ENCODE assay signal across 8 mouse cellular contexts in genomic region chr5:52833005-52833404, GRCm38 (mm10). TPM values are rescaled to one million over a fixed set of nuclear protein-coding genes. Genes with fewer than 3 reads are reported as not detected.
DNase-seq lines count a peak whose midpoint lies in the region; ATAC-seq and TF ChIP-seq lines count a peak whose summit lies in the region.

No protein-coding gene starts in this region.

- no peaks in the 10 kb centered on the region for H3K9me3 ChIP-seq in E14TG2a.4 (ENCODE audit: low read length)
- no peaks in the 10 kb centered on the region for H3K9me3 ChIP-seq in hindbrain, postnatal 0 days (ENCODE audit: low read length)
- H3K9me3 ChIP-seq in lung, embryonic 16.5 days (ENCODE audit: control insufficient read depth, low read length), result no peaks in the 10 kb centered on the region
- no peaks in the 10 kb centered on the region for H3K9me3 ChIP-seq in stomach, postnatal 0 days (ENCODE audit: control insufficient read depth, low read length)

- TF ChIP-seq CTCF in E14TG2a.4 (conservative IDR thresholded peaks at IDR 0.05; ENCODE audit: low read length), result no peak
- TF ChIP-seq CTCF in embryonic fibroblast, embryonic 13.5 days (IDR thresholded peaks at IDR 0.05; ENCODE audit: borderline replicate concordance, insufficient read depth, low read length), result no peak
- TF ChIP-seq CTCF in hindbrain, postnatal 0 days (IDR thresholded peaks at IDR 0.05; ENCODE audit: low read depth), result no peak
- TF ChIP-seq CTCF in stomach, postnatal 0 days (IDR thresholded peaks at IDR 0.05; ENCODE audit: low read depth), result no peak

- no peak for TF ChIP-seq EP300 in stomach, postnatal 0 days (optimal IDR thresholded peaks at IDR 0.05)

- 0 out of 2 replicates have a peak overlapping the region, but pooled peaks have one; percentile 77 for H3K9ac ChIP-seq in hindbrain, postnatal 0 days (replicated peaks; ENCODE audit: low read length)
- H3K9ac ChIP-seq in lung, embryonic 16.5 days (ENCODE audit: low read length), result peak overlapping the region; percentile 66
- 0 out of 2 replicates have a peak overlapping the region, but pooled peaks have one; percentile 36 for H3K9ac ChIP-seq in stomach, postnatal 0 days (ENCODE audit: low read length)

- H3K4me1 ChIP-seq in E14TG2a.4 (replicated peaks; ENCODE audit: low read depth, low read length), result peaks cover 23% of the 10 kb centered on the region
- 0 out of 2 replicates have a peak, but pooled peaks cover 2% of the 10 kb centered on the region for H3K4me1 ChIP-seq in embryonic fibroblast, embryonic 13.5 days (ENCODE audit: control insufficient read depth, insufficient read depth, low read length)
- H3K4me1 ChIP-seq in hindbrain, postnatal 0 days (ENCODE audit: insufficient read depth, low read length), result peaks cover 14% of the 10 kb centered on the region
- peaks cover 14% of the 10 kb centered on the region for H3K4me1 ChIP-seq in lung, embryonic 16.5 days (replicated peaks; ENCODE audit: control insufficient read depth, insufficient read depth, low read length)
- peaks cover 5% of the 10 kb centered on the region for H3K4me1 ChIP-seq in stomach, postnatal 0 days (replicated peaks; ENCODE audit: control insufficient read depth, insufficient read depth)

- peak; percentile 33; the same call in 1 of the 2 replicates for TF ChIP-seq POLR2A in embryonic fibroblast, embryonic 13.5 days (IDR thresholded peaks at IDR 0.05; ENCODE audit: low read depth, low read length)

- peaks cover 16% of the 10 kb centered on the region for H3K36me3 ChIP-seq in E14TG2a.4 (ENCODE audit: insufficient read depth, low read length)
- peaks cover 8% of the 10 kb centered on the region; the same call in 1 of the 2 replicates for H3K36me3 ChIP-seq in hindbrain, postnatal 0 days (ENCODE audit: insufficient read depth, low read length)
- peaks cover 8% of the 10 kb centered on the region; the same call in 1 of the 2 replicates for H3K36me3 ChIP-seq in lung, embryonic 16.5 days (ENCODE audit: control insufficient read depth, insufficient read depth, low read length)
- peaks cover 2% of the 10 kb centered on the region; the same call in 1 of the 2 replicates for H3K36me3 ChIP-seq in stomach, postnatal 0 days (ENCODE audit: control insufficient read depth, insufficient read depth, low read length)

- peak overlapping the region; percentile 94 for H3K4me3 ChIP-seq in E14TG2a.4 (replicated peaks; ENCODE audit: low read length)
- H3K4me3 ChIP-seq in embryonic fibroblast, embryonic 13.5 days (ENCODE audit: insufficient read depth, low read length), result no peak overlapping the region
- peak overlapping the region; percentile 59 for H3K4me3 ChIP-seq in hindbrain, postnatal 0 days (ENCODE audit: low read length)
- no peak overlapping the region for H3K4me3 ChIP-seq in lung, embryonic 16.5 days (ENCODE audit: low read length)
- 0 out of 2 replicates have a peak overlapping the region, but pooled peaks have one; percentile 77 for H3K4me3 ChIP-seq in stomach, postnatal 0 days (ENCODE audit: low read depth, low read length)

- ATAC-seq in hindbrain, postnatal 0 days, result no peak
- no peak for ATAC-seq in lung, embryonic 16.5 days (ENCODE audit: low read depth)
- ATAC-seq in stomach, postnatal 0 days (ENCODE audit: low FRiP score, low TSS enrichment), result no peak

- no peaks in the 10 kb centered on the region for H3K27me3 ChIP-seq in E14TG2a.4 (ENCODE audit: insufficient read depth, low read length)
- H3K27me3 ChIP-seq in hindbrain, postnatal 0 days (ENCODE audit: insufficient read depth, low read length), result no peaks in the 10 kb centered on the region
- no peaks in the 10 kb centered on the region for H3K27me3 ChIP-seq in lung, embryonic 16.5 days (ENCODE audit: control insufficient read depth, insufficient read depth, low read depth, low read length)
- H3K27me3 ChIP-seq in stomach, postnatal 0 days (ENCODE audit: control insufficient read depth, insufficient read depth, low read length), result no peaks in the 10 kb centered on the region

- peak; percentile 12 for DNase-seq in embryo, embryonic 10.5 days (ENCODE audit: low spot score)
- DNase-seq in embryo, embryonic 11 days, result no peak
- peak; percentile 12 for DNase-seq in hindbrain, postnatal 0 days (ENCODE audit: low spot score)
- DNase-seq in stomach, postnatal 0 days (ENCODE audit: low spot score), result peak; percentile 53
- DNase-seq in layer of hippocampus, postnatal 14 days (ENCODE audit: low spot score in 2 of 2), result no peak

- peak overlapping the region; percentile 63 for H3K4me2 ChIP-seq in hindbrain, postnatal 0 days (ENCODE audit: low read depth, low read length)
- H3K4me2 ChIP-seq in lung, embryonic 16.5 days (ENCODE audit: low read depth, low read length), result peak overlapping the region; percentile 66
- H3K4me2 ChIP-seq in stomach, postnatal 0 days (replicated peaks; ENCODE audit: low read depth), result peak overlapping the region; percentile 86

- peak overlapping the region; percentile 71 for H3K27ac ChIP-seq in embryonic fibroblast, embryonic 13.5 days (ENCODE audit: insufficient read depth, low read length)
- peak overlapping the region; percentile 86 for H3K27ac ChIP-seq in hindbrain, postnatal 0 days
- peak overlapping the region; percentile 93 for H3K27ac ChIP-seq in lung, embryonic 16.5 days (ENCODE audit: low read length)
- H3K27ac ChIP-seq in stomach, postnatal 0 days (replicated peaks), result peak overlapping the region; percentile 83

RNA-seq across cellular contexts. Expression of gene Anapc4, which starts 0.8 kb away (rescaled TPM):
- 144 and 146 TPM in 2 replicates for polyA plus RNA-seq in embryonic fibroblast, embryonic 13.5 days (2011; ENCODE audit: insufficient read length, low read depth, missing spikeins)
- 45.8 and 48.8 TPM in 2 replicates for total RNA-seq in hindbrain, postnatal 0 days (2014; rRNA removed)
- 73.8 and 77.5 TPM in 2 replicates for polyA plus RNA-seq in hindbrain, postnatal 0 days (2015; fragmentation: Nextera tagmentation; extraction: Ambion mirVana)
- 103 TPM in 2 replicates for polyA plus RNA-seq in lung, embryonic 16.5 days (2015; fragmentation: Nextera tagmentation; extraction: Ambion mirVana)
- 37.3 and 43.9 TPM in 2 replicates for polyA plus RNA-seq in stomach, postnatal 0 days (2015; fragmentation: Nextera tagmentation; extraction: Ambion mirVana)
- 10 to 100 TPM; 75.1 to 85.1 TPM for total RNA-seq in layer of hippocampus, postnatal 14 days (2021)

RNA-seq across cellular contexts. Expression of gene Zcchc4, which starts 57.8 kb away (rescaled TPM):
- 12.8 and 18.3 TPM in 2 replicates for polyA plus RNA-seq in embryonic fibroblast, embryonic 13.5 days (2011; ENCODE audit: insufficient read length, low read depth, missing spikeins)
- 9.7 and 10.6 TPM in 2 replicates for total RNA-seq in hindbrain, postnatal 0 days (2014; rRNA removed)
- polyA plus RNA-seq in hindbrain, postnatal 0 days (2015; fragmentation: Nextera tagmentation; extraction: Ambion mirVana), result 6.7 and 6.9 TPM in 2 replicates
- 14.1 and 16.2 TPM in 2 replicates for polyA plus RNA-seq in lung, embryonic 16.5 days (2015; fragmentation: Nextera tagmentation; extraction: Ambion mirVana)
- polyA plus RNA-seq in stomach, postnatal 0 days (2015; fragmentation: Nextera tagmentation; extraction: Ambion mirVana), result 4.9 and 5.7 TPM in 2 replicates
- 1 to 10 TPM; 8.8 to 9.1 TPM for total RNA-seq in layer of hippocampus, postnatal 14 days (2021)

Comparison
In these comparisons a context has a peak if more than half of its experiments do, and no peak if none do; other contexts are left out.
1. DNase-seq: peak in embryo, embryonic 10.5 days (single experiment), hindbrain, postnatal 0 days (single experiment) and stomach, postnatal 0 days (single experiment); none in embryo, embryonic 11 days (single experiment) and layer of hippocampus, postnatal 14 days (0 of 2).
2. H3K4me3 ChIP-seq: peak in E14TG2a.4 (single experiment), hindbrain, postnatal 0 days (single experiment) and stomach, postnatal 0 days (single experiment); none in embryonic fibroblast, embryonic 13.5 days (single experiment) and lung, embryonic 16.5 days (single experiment).
3. Peak in every context shown above with its lines, with median percentiles within 50 percentile points of each other: H3K27ac ChIP-seq, H3K4me2 ChIP-seq and H3K9ac ChIP-seq.